Mouse (Mus musculus): ENCODE measurements around the gene Hc.

- no peak for TF ChIP-seq POLR2A (IDR thresholded peaks at IDR 0.05; ENCODE audit: insufficient read depth, low read depth, low read length)
- TF ChIP-seq EP300 (IDR thresholded peaks at IDR 0.05; ENCODE audit: insufficient read depth, low read depth, low read length) = no peak
Observed at GRCm38 (mm10) chr2:35074328-35074727, 13.1 kb upstream of the Hc start.
